Mouse (Mus musculus) thymus, adult 2 months (tissue): Measurements from ENCODE around the gene Msh4. TPM values are rescaled to one million over a fixed set of nuclear protein-coding genes. Genes with fewer than 3 reads are reported as not detected.

Source experiments
- DNase-seq: peaks from one replicate; pipeline ENCODE4 v3.0.0; 2021
- H3K27ac ChIP-seq: fragments of 200-500 bp; 2 replicates; pipeline ENCODE4 v1.5.1; 2012; ENCODE audit warnings: low read length, control low read depth; ENCODE audit not compliant: control insufficient read depth, insufficient read depth
- H3K27me3 ChIP-seq: fragments of 200-500 bp; 2 replicates; pipeline ENCODE4 v1.6.1; 2012; ENCODE audit warnings: mild to moderate bottlenecking, low read length, moderate library complexity, mixed read lengths; ENCODE audit not compliant: control insufficient read depth, insufficient read depth
- H3K36me3 ChIP-seq: fragments of 200-500 bp; 2 replicates; pipeline ENCODE4 v1.6.1; 2012; ENCODE audit warnings: mild to moderate bottlenecking, low read length, moderate library complexity; ENCODE audit not compliant: control insufficient read depth, insufficient read depth
- H3K4me1 ChIP-seq: fragments of 200-500 bp; replicated peaks from 2 replicates; pipeline ENCODE4 v1.6.1; 2012; ENCODE audit warnings: low read length; ENCODE audit not compliant: control insufficient read depth, insufficient read depth
- H3K4me3 ChIP-seq: fragments of 200-500 bp; 2 replicates; pipeline ENCODE4 v1.5.1; 2012; ENCODE audit warnings: mild to moderate bottlenecking, low read length, control low read depth, moderate library complexity; ENCODE audit not compliant: control insufficient read depth, insufficient read depth
- CTCF ChIP-seq: fragments of 200-500 bp; IDR thresholded peaks from 2 replicates; pipeline ENCODE4 v1.5.1; 2012; ENCODE audit warnings: mild to moderate bottlenecking, control low read depth, low read length, moderate library complexity, borderline replicate concordance; ENCODE audit not compliant: control insufficient read depth, poor library complexity, insufficient read depth; ENCODE audit errors: extremely low read depth
- POLR2A ChIP-seq: fragments of 200-500 bp; IDR thresholded peaks from 2 replicates; pipeline ENCODE4 v1.6.1; 2012; ENCODE audit warnings: mild to moderate bottlenecking, low read length, control low read depth, moderate library complexity; ENCODE audit not compliant: control insufficient read depth, poor library complexity, insufficient read depth; ENCODE audit errors: extremely low read depth
- WGBS: fragments of 180-500 bp; shearing (Covaris S2); methylation state at CpG from one replicate; pipeline ENCODE4 v1.1.7; 2018; 5-methylcytosine and 5-hydroxymethylcytosine counted together
- polyA plus RNA-seq: library from polyadenylated mRNA; depleted of rRNA; stranded (reverse); fragments of >200 nt; gene quantifications from 2 replicates; pipeline ENCODE4 v1.2.3, GENCODE M21; 2012

Msh4 gene
- polyA plus RNA-seq, 1 experiment = 0.18 TPM

- no peak for DNase-seq
- peaks cover 8% of the 10 kb centered on the region for H3K4me1 ChIP-seq
- H3K4me3 ChIP-seq = no peak overlapping the region
- 81% methylated on average over 11 of the region's 11 CpGs for whole genome bisulfite sequencing
- H3K27ac ChIP-seq = peak overlapping the region; percentile 52; the same call in 1 of the 2 replicates
- no peaks in the 10 kb centered on the region for H3K27me3 ChIP-seq
- H3K36me3 ChIP-seq = peaks cover 38% of the 10 kb centered on the region
- TF ChIP-seq CTCF (no peak), POLR2A (no peak)
These were observed 23.6 kb upstream of the Msh4 start for GRCm38 (mm10) chr3:153929526-153929925.

- H3K27ac ChIP-seq = no peak overlapping the region
- H3K4me1 ChIP-seq = peaks cover 8% of the 10 kb centered on the region
- TF ChIP-seq CTCF (no peak), POLR2A (no peak)
- no peaks in the 10 kb centered on the region for H3K27me3 ChIP-seq
- WGBS = 98% methylated on average over 7 of the region's 7 CpGs
- H3K36me3 ChIP-seq = peaks cover 40% of the 10 kb centered on the region
- H3K4me3 ChIP-seq = no peak overlapping the region
- no peak for DNase-seq
These were observed 20.4 kb upstream of the Msh4 start for GRCm38 (mm10) chr3:153926333-153926732.

GRCm38 (mm10) chr3:153921147-153921910 lies 15.4 kb upstream of the Msh4 start:
- no peak overlapping the region for H3K27ac ChIP-seq
- TF ChIP-seq POLR2A = no peak
- TF ChIP-seq CTCF = no peak
- 95% methylated on average over 10 of the region's 10 CpGs for WGBS
- no peaks in the 10 kb centered on the region for H3K4me1 ChIP-seq
- no peak overlapping the region for H3K4me3 ChIP-seq
- no peak for DNase-seq
- peaks cover 31% of the 10 kb centered on the region for H3K36me3 ChIP-seq
- H3K27me3 ChIP-seq = no peaks in the 10 kb centered on the region

- Histone ChIP-seq H3K27me3 (no peaks in the 10 kb centered on the region), H3K4me1 (no peaks in the 10 kb centered on the region), H3K36me3 (peaks cover 5% of the 10 kb centered on the region; the same call in 1 of the 2 replicates), H3K4me3 (no peak overlapping the region), H3K27ac (no peak overlapping the region)
- 26% methylated on average over 1 of the region's 1 CpGs for WGBS
- TF ChIP-seq POLR2A (no peak), CTCF (no peak)
- no peak for DNase-seq
These were observed 11.3 kb upstream of the Msh4 start for GRCm38 (mm10) chr3:153917200-153917599.

- no peaks in the 10 kb centered on the region for H3K27me3 ChIP-seq
- WGBS = 61% methylated on average over 6 of the region's 6 CpGs
- peaks cover 25% of the 10 kb centered on the region for H3K36me3 ChIP-seq
- H3K4me1 ChIP-seq = peaks cover 9% of the 10 kb centered on the region
- DNase-seq = no peak
- no peak overlapping the region for H3K27ac ChIP-seq
- TF ChIP-seq CTCF (no peak), POLR2A (no peak)
- no peak overlapping the region for H3K4me3 ChIP-seq
These were observed 7.7 kb upstream of the Msh4 start for GRCm38 (mm10) chr3:153913510-153914243.

GRCm38 (mm10) chr3:153912546-153913509 lies 6.9 kb upstream of the Msh4 start, which contains the start of gene Rabggtb:
TSS of gene Rabggtb (minus strand) at chr3:153913009.
- no peaks in the 10 kb centered on the region for H3K27me3 ChIP-seq
- TF ChIP-seq POLR2A (peak; percentile 98), CTCF (peak; percentile 55; the same call in 1 of the 2 replicates)
- H3K36me3 ChIP-seq = peaks cover 34% of the 10 kb centered on the region
- peak; percentile 95 for DNase-seq
- H3K27ac ChIP-seq = peak within 1 kb of the TSS; percentile 15; the same call in 1 of the 2 replicates
- under 1% methylated on average over 65 of the region's 65 CpGs for WGBS
- H3K4me3 ChIP-seq = peak within 1 kb of the TSS; percentile 63
- H3K4me1 ChIP-seq = peaks cover 9% of the 10 kb centered on the region
